Mouse (Mus musculus): Measurements from ENCODE around the gene Klf9. TPM values are rescaled to one million over a fixed set of nuclear protein-coding genes. Genes with fewer than 3 reads are reported as not detected.

Gene Klf9
- 5.8 and 8.1 TPM in 2 replicates for polyA plus RNA-seq (2015; fragmentation: Nextera tagmentation; extraction: Ambion mirVana)

GRCm38 (mm10) chr19:23140689-23141317 lies at the start of gene Klf9:
TSS of gene Klf9 (plus strand) at chr19:23141226.

MicroRNAs within 50 kb of the gene (microRNA counts, 519-probe panel; counts per million panel counts)
- microRNA mmu-miR-1192, result 88.3 counts per million

Other genes with a start within 250 kb of the Klf9 start
- 14.9 and 18.0 TPM in 2 replicates for gene Smc5, start 132.7 kb downstream of the Klf9 start, polyA plus RNA-seq (2015; fragmentation: Nextera tagmentation; extraction: Ambion mirVana)

All from spleen, postnatal 0 days (tissue).